Mouse (Mus musculus): ENCODE measurements around the gene Pip5k1b. TPM values are rescaled to one million over a fixed set of nuclear protein-coding genes. Genes with fewer than 3 reads are reported as not detected.

Pip5k1b gene
- total RNA-seq, 1 experiment from 2014 or later = 30.5 TPM

- ATAC-seq (ENCODE audit: extremely low read depth, insufficient number of reproducible peaks, low FRiP score, poor library complexity, severe bottlenecking) = no peak
Measured at GRCm38 (mm10) chr19:24523476-24524313, 32.0 kb downstream of the Pip5k1b start.

DNA sequence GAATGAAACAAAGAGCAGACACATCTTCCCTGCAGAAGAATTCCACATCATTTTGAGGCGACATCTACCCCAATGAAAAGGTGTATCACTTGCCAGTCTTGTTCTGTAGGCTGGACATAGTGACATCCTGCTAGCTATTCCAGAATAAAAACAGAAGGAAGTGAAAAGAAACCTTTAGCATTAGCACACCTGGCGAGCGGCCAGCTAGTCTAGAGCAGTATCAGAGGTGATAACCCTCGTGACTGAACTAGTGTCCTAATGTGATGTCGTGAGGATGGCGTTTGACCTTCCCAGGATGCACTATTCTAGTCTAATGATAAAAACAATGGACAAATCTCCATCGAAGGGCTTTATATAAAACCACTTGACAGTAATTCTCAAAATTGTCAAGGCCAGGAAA, 33.7 kb downstream of the Pip5k1b start:
- ATAC-seq (ENCODE audit: extremely low read depth, insufficient number of reproducible peaks, low FRiP score, poor library complexity, severe bottlenecking) = no peak

- no peak for ATAC-seq (ENCODE audit: extremely low read depth, insufficient number of reproducible peaks, low FRiP score, poor library complexity, severe bottlenecking)
Measured at GRCm38 (mm10) chr19:24521146-24521545, 34.5 kb downstream of the Pip5k1b start.

- no peak for ATAC-seq (ENCODE audit: extremely low read depth, insufficient number of reproducible peaks, low FRiP score, poor library complexity, severe bottlenecking)
Measured at GRCm38 (mm10) chr19:24519732-24520409, 35.8 kb downstream of the Pip5k1b start.

GRCm38 (mm10) chr19:24518384-24518783, 37.3 kb downstream of the Pip5k1b start:
- 0 out of 2 replicates have a peak, but pooled peaks have one; percentile 6 for ATAC-seq (ENCODE audit: extremely low read depth, insufficient number of reproducible peaks, low FRiP score, poor library complexity, severe bottlenecking)

DNA sequence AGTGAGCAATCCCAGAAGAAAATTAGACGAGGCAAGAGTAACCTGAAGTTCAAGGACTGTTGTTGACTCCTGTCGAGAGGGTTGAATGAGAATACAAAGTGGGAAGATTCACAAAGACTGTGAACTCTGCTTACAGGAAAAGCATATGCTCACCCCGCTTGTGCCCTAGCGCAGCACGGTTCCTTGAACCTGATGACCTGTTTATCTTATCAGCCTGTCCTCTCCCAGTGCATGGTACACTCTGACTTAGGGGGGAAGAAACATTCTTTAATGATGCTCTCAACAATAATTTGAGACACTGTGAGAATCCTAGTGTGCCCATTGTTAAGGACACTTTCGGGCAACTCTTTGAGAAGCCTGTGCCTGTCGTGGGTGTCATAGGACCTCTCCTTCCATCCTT, 38.6 kb downstream of the Pip5k1b start:
- no peak for ATAC-seq (ENCODE audit: extremely low read depth, insufficient number of reproducible peaks, low FRiP score, poor library complexity, severe bottlenecking)

GRCm38 (mm10) chr19:24515941-24516340, 39.7 kb downstream of the Pip5k1b start:
- ATAC-seq (ENCODE audit: extremely low read depth, insufficient number of reproducible peaks, low FRiP score, poor library complexity, severe bottlenecking) = no peak

GRCm38 (mm10) chr19:24514661-24515642, 40.7 kb downstream of the Pip5k1b start:
- ATAC-seq (ENCODE audit: extremely low read depth, insufficient number of reproducible peaks, low FRiP score, poor library complexity, severe bottlenecking) = peak; percentile 74

GRCm38 (mm10) chr19:24513105-24513843, 42.4 kb downstream of the Pip5k1b start:
- no peak for ATAC-seq (ENCODE audit: extremely low read depth, insufficient number of reproducible peaks, low FRiP score, poor library complexity, severe bottlenecking)

- no peak for ATAC-seq (ENCODE audit: extremely low read depth, insufficient number of reproducible peaks, low FRiP score, poor library complexity, severe bottlenecking)
Measured at GRCm38 (mm10) chr19:24511939-24512338, 43.7 kb downstream of the Pip5k1b start.

DNA sequence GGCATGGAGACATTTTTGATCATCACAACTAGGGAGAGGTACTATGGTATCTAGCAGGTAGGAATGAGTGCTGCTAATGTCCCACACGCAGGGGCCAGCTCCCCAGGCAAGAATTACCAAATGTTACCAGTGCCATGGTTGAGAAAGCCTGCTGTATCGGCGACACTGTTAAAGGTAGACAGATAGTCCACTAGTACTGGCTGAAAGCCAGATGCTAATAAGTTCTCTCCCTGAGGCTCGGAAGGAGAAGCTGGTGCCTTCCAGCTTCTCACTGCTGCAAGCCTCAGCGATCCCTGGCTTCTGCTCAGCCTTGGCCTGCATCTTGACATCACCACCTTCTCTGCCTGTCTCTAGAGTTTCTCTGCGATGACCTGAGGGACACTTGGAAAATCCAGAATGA, 46.3 kb downstream of the Pip5k1b start:
- no peak for ATAC-seq (ENCODE audit: extremely low read depth, insufficient number of reproducible peaks, low FRiP score, poor library complexity, severe bottlenecking)

- no peak for ATAC-seq (ENCODE audit: extremely low read depth, insufficient number of reproducible peaks, low FRiP score, poor library complexity, severe bottlenecking)
Measured at GRCm38 (mm10) chr19:24508087-24508767, 47.4 kb downstream of the Pip5k1b start.

DNA sequence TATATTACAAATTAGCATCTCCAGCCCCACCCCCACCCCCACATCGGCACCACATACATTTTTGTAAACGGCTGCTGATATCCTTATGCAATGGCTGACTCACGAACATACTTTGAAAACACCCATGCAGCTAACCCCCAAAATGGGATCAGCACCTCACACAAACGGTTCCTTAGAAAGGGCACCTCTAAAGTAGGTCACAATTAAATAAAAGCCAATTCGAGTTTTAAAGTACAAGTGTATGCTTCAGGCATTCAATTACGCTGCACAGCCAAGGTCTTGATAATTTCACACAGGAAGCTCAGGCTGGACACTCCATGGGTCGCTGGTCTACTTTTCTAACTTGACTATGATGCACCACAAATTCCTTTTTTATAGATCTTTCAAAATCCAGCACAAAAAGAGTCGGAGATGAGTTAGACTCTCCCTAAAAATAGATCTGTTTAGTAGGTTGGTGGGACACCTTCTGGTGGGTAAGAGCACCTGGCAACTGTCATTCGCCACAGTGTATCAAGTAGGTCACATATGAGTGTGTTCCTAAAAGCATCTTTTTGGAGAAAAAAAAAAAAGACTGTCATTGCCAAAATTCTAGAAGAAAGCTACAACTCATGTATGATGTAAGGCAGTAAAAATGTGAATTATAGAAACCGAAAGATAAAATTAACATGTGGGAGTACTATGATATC, 52.8 kb downstream of the Pip5k1b start:
- ATAC-seq (ENCODE audit: extremely low read depth, insufficient number of reproducible peaks, low FRiP score, poor library complexity, severe bottlenecking) = no peak

- no peak for ATAC-seq (ENCODE audit: extremely low read depth, insufficient number of reproducible peaks, low FRiP score, poor library complexity, severe bottlenecking)
Measured at GRCm38 (mm10) chr19:24501525-24501924, 54.1 kb downstream of the Pip5k1b start.

DNA sequence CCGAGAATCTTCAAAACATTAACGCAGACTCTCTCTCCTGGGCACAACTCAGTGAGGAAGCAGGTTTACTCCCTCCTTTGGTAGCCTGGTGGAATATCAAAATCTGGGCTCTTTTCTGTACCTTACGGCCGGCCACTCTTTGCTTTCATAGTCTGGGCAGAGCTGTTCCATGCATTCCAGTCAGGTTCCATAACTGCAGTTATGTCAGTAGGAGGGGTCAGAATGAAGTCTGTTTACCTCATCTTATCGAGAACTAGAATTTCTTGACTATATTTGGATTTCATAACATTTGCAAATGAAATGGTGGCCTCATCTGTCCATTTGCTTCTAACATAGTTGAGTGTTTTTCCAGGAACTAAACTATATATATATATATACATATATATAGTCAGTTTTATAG, 55.2 kb downstream of the Pip5k1b start:
- ATAC-seq (ENCODE audit: extremely low read depth, insufficient number of reproducible peaks, low FRiP score, poor library complexity, severe bottlenecking) = no peak

- no peak for ATAC-seq (ENCODE audit: extremely low read depth, insufficient number of reproducible peaks, low FRiP score, poor library complexity, severe bottlenecking)
Measured at GRCm38 (mm10) chr19:24499291-24499690, 56.4 kb downstream of the Pip5k1b start.

DNA sequence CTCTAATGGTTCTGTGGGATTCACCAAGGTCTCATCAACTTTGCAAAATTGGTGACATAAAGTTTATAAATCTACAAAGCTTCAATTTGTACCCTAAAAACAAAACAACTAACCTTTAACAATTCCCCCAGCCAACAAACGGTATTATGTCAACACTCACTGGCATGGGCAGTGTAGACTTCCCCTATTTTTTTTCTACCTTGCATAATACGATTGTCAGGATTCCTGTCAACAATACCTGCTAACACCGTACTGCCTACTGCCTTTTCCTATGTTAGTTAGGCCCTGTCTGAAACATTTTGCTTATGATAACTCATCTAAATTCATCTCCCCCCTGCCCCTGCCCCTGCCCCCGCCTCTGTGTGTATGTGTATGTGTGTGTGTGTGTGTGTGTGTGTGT, 61.8 kb downstream of the Pip5k1b start:
- peak; percentile 79; the same call in 1 of the 2 replicates for ATAC-seq (ENCODE audit: extremely low read depth, insufficient number of reproducible peaks, low FRiP score, poor library complexity, severe bottlenecking)

Data from neutrophil, adult 5-6 weeks (primary cell).